Mouse (Mus musculus): ENCODE data around the gene Prl8a2. TPM values are rescaled to one million over a fixed set of nuclear protein-coding genes. Genes with fewer than 3 reads are reported as not detected.

Prl8a2 gene
- polyA plus RNA-seq (2012; ENCODE audit: insufficient read depth, low replicate concordance) = not detected in 2 replicates

DNA sequence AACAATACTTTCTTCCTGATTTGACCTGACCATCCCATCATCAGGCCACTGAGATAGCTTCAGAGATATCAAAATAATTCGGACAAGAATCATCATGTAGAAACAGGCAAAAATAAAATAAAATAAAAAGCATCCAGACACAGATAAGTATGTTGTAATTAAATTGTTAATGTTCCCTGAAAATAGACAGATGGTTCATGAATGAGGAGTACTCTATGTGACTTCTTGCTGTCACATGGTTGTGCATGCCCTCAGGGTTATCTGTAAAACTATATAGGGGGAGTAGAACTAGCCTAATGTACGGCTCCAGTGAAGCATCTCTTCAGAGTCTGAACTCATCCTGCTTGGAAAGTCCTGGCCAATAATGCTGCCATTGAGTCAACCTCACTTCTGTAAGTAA lies at the start of gene Prl8a2:
Gene Prl8a2, plus strand, starts transcription at position 301 of the 400 bp plus-strand sequence.
- Histone ChIP-seq H3K36me3 (replicated peaks; ENCODE audit: low read length) (no peaks in the 10 kb centered on the region), H3K4me3 (replicated peaks) (no peak within 1 kb of the TSS), H3K9me3 (no peaks in the 10 kb centered on the region), H3K4me1 (no peaks in the 10 kb centered on the region), H3K27me3 (replicated peaks) (no peaks in the 10 kb centered on the region)
- TF ChIP-seq GATA1 (IDR thresholded peaks at IDR 0.05; ENCODE audit: borderline replicate concordance, low read length) = no peak
- TF ChIP-seq FLI1 (IDR thresholded peaks at IDR 0.05; ENCODE audit: low read length) = no peak

DNA sequence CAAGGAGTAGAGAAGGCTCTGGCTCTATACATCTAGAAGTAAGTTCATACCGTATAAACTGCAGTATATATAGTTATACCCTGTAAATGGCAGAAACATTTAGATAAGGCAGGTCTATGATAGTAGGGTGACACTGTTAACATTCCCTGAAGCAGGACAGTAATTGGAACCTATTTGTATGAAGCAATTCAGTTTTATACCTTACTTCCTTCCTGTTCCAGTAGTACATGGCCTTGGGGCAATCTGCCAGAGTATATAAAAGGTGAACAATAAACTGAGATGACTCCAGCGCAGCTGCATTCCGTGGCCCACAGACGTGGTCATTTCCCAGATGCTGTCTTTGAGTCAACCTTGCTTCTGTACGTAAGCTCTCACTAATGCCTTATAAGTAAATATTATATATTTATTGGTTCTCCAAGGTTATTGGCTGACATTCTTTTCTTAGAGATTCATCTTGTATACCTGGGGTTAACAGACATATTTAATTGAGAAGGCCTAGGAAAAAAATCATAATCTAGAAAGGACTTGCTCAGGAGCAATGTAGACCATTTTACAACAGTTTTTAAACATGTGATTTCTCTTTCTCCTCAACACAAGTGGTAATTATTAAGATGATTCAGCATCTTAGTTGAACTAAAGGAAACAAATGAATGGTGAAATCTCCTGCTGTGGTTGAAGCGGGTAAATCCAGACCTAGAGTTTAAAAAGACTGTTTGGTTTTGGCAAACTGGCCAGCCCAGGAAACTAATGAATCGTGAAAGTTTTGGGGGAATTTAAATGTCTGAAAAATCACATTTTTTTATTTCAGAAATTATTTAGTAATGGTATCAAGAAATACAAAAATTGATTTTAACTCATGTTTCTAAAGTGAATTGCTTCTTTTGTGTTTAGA lies 32.9 kb upstream of the Prl8a2 start, which contains the start of gene Prl6a1:
Gene Prl6a1, plus strand, starts transcription at position 294 of the 892 bp plus-strand sequence.
- H3K27me3 ChIP-seq (replicated peaks) = no peaks in the 10 kb centered on the region

DNA sequence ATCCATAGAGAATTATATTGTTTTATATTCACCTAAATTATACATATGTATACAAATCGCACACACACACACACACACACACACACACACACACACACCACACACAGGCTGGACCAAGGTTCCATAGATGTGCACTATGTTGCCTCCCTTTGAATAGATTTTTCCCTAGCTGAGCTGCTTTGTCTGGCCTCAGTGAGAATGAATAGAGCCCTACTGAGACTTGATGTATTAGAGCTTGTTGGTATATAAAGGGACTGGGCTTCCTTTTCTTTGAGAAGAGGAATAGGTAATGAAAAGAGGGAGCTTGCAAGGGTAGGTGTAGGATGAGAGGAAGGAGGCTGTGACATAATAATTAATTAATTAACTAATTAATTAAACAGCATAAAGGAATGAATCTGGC lies 10.5 kb upstream of the Prl8a2 start:
- Histone ChIP-seq H3K4me3 (replicated peaks) (no peak overlapping the region), H3K4me1 (no peaks in the 10 kb centered on the region), H3K36me3 (replicated peaks; ENCODE audit: low read length) (no peaks in the 10 kb centered on the region), H3K9me3 (no peaks in the 10 kb centered on the region), H3K27me3 (replicated peaks) (no peaks in the 10 kb centered on the region)
- no peak for TF ChIP-seq GATA1 (IDR thresholded peaks at IDR 0.05; ENCODE audit: borderline replicate concordance, low read length)
- no peak for TF ChIP-seq FLI1 (IDR thresholded peaks at IDR 0.05; ENCODE audit: low read length)

More for the DNA sequence above, 32.9 kb upstream of the Prl8a2 start, which contains the start of gene Prl6a1:
- H3K4me3 ChIP-seq (replicated peaks) = no peak within 1 kb of the TSS
- TF ChIP-seq FLI1 (IDR thresholded peaks at IDR 0.05; ENCODE audit: low read length) = no peak
- no peaks in the 10 kb centered on the region for H3K4me1 ChIP-seq
- H3K36me3 ChIP-seq (replicated peaks; ENCODE audit: low read length) = no peaks in the 10 kb centered on the region
- H3K9me3 ChIP-seq = no peaks in the 10 kb centered on the region

DNA sequence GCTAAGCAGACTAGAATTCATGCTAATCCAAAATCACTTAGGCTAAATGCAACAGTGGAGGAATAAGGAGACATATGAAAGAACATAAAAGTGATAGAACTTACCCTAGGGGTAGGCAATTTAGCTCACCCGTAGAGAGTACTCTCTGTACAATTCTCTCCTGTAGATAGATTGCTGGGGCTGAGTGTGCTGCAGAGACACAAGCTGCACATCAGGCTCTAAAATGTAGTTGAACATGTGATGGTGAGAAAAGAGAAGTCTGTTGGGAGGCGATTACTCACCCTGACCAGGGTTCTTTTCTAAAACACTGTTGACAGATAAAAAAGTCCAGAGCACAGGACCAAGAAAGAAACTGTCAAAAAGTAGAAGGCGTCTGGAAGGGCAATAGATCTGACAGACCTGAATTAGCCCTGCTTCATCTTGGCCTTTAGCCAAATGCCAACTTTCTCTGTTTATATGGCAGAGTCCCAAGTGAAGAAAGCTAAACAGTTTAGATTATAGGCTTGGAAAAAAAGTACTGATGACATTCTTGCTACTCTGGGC lies 2.7 kb upstream of the Prl8a2 start:
- Histone ChIP-seq H3K9me3 (no peaks in the 10 kb centered on the region), H3K27me3 (replicated peaks) (no peaks in the 10 kb centered on the region), H3K4me3 (replicated peaks) (no peak overlapping the region), H3K36me3 (replicated peaks; ENCODE audit: low read length) (no peaks in the 10 kb centered on the region), H3K4me1 (no peaks in the 10 kb centered on the region)
- no peak for TF ChIP-seq FLI1 (IDR thresholded peaks at IDR 0.05; ENCODE audit: low read length)
- TF ChIP-seq GATA1 (IDR thresholded peaks at IDR 0.05; ENCODE audit: borderline replicate concordance, low read length) = no peak

DNA sequence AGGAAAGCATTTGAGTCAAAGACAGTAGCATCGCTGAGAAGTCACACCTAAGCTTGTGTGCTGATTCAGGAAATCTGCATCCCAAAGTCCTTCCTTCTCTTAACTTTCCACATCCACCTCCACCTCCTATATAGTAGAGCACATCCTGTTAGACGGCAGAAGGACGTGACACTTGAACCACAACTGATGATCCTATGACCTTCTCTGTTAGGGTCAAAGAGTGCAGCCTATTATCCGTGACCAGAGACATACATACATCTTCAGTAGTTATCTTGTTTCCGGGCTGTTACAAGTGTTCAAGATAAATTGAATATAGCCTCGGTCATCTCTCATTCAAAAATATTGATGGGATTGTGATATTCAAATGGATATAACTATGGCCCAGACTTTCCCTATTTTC lies 45.3 kb downstream of the Prl8a2 start, which contains the start of gene Prl2b1:
Gene Prl2b1, minus strand, starts transcription at position 101 of the 400 bp plus-strand sequence.
- Histone ChIP-seq H3K36me3 (replicated peaks; ENCODE audit: low read length) (no peaks in the 10 kb centered on the region), H3K4me1 (no peaks in the 10 kb centered on the region), H3K27me3 (replicated peaks) (no peaks in the 10 kb centered on the region), H3K4me3 (replicated peaks) (no peak within 1 kb of the TSS), H3K9me3 (0 out of 2 replicates have a peak, but pooled peaks cover 3% of the 10 kb centered on the region)
- TF ChIP-seq FLI1 (IDR thresholded peaks at IDR 0.05; ENCODE audit: low read length) (no peak), GATA1 (IDR thresholded peaks at IDR 0.05; ENCODE audit: borderline replicate concordance, low read length) (no peak)

DNA sequence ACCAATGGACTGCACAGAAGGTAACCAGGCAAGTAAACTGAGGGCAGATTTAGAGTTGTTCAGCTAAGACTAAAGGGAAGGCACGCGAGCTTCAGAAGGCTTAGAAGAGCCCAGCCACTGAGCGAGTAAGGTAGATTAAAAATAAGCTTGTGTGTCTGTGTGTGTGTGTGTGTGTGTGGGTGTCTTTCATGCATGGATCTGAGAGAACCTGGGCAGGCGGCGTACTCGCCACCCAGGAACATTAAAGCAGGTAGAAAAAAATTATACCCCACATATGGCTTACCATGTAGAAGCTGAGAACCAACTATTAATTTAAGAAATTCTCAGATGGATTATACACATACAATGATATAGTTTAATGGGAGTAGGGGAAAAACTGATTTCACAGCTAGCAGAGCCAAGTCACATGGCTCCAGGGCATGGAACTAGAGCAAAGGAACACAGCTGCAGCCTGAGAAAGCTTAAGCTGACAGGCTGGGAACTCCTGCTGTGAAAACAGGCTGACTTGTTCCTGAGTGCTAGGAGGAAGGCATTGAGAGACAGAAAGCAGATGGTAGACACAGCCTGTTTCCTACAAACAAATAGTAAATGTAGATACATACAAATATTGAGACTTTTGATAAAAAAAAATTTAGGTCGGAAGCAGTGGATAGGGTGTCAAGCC lies 53.7 kb downstream of the Prl8a2 start:
- Histone ChIP-seq H3K4me3 (replicated peaks) (no peak overlapping the region), H3K9me3 (0 out of 2 replicates have a peak, but pooled peaks cover 3% of the 10 kb centered on the region), H3K36me3 (replicated peaks; ENCODE audit: low read length) (no peaks in the 10 kb centered on the region), H3K4me1 (no peaks in the 10 kb centered on the region), H3K27me3 (replicated peaks) (no peaks in the 10 kb centered on the region)
- no peak for TF ChIP-seq GATA1 (IDR thresholded peaks at IDR 0.05; ENCODE audit: borderline replicate concordance, low read length)
- TF ChIP-seq FLI1 (IDR thresholded peaks at IDR 0.05; ENCODE audit: low read length) = no peak

Other genes starting within 250 kb of the Prl8a2 start
- not detected in 2 replicates for gene Prl3d2, start 224.0 kb upstream of the Prl8a2 start, polyA plus RNA-seq (2012; ENCODE audit: insufficient read depth, low replicate concordance)
- gene Prl3d3, start 188.9 kb upstream of the Prl8a2 start, polyA plus RNA-seq (2012; ENCODE audit: insufficient read depth, low replicate concordance) = not detected in 2 replicates
- not detected in 2 replicates for gene Prl3c1, start 149.0 kb upstream of the Prl8a2 start, polyA plus RNA-seq (2012; ENCODE audit: insufficient read depth, low replicate concordance)
- not detected in 2 replicates for gene Prl3b1, start 103.8 kb upstream of the Prl8a2 start, polyA plus RNA-seq (2012; ENCODE audit: insufficient read depth, low replicate concordance)
- not detected in 2 replicates for gene Prl3a1, start 86.2 kb upstream of the Prl8a2 start, polyA plus RNA-seq (2012; ENCODE audit: insufficient read depth, low replicate concordance)
- gene Prl6a1, start 33.0 kb upstream of the Prl8a2 start, polyA plus RNA-seq (2012; ENCODE audit: insufficient read depth, low replicate concordance) = not detected in 2 replicates
- not detected in 2 replicates for gene Prl2b1, start 45.2 kb downstream of the Prl8a2 start, polyA plus RNA-seq (2012; ENCODE audit: insufficient read depth, low replicate concordance)
- gene Prl8a6, start 93.0 kb downstream of the Prl8a2 start, polyA plus RNA-seq (2012; ENCODE audit: insufficient read depth, low replicate concordance) = not detected in 2 replicates
- not detected in 2 replicates for gene Prl8a8, start 167.5 kb downstream of the Prl8a2 start, polyA plus RNA-seq (2012; ENCODE audit: insufficient read depth, low replicate concordance)
- not detected in 2 replicates for gene Prl8a9, start 218.9 kb downstream of the Prl8a2 start, polyA plus RNA-seq (2012; ENCODE audit: insufficient read depth, low replicate concordance)
- 1.7 TPM in 1 of 2 replicates, not detected in the other for gene Prl8a1, start 236.5 kb downstream of the Prl8a2 start, polyA plus RNA-seq (2012; ENCODE audit: insufficient read depth, low replicate concordance)